Mouse (Mus musculus) olfactory bulb, adult 2 months (tissue): ENCODE measurements around the gene Jazf1. TPM values are rescaled to one million over a fixed set of nuclear protein-coding genes. Genes with fewer than 3 reads are reported as not detected.

Experiments
- H3K27ac ChIP-seq: fragments of 200-500 bp; 2 replicates; pipeline ENCODE4 v1.5.1; 2012; ENCODE audit warnings: low read depth, low read length; ENCODE audit not compliant: insufficient read depth
- H3K4me1 ChIP-seq: fragments of 200-500 bp; 2 replicates; pipeline ENCODE4 v1.6.1; 2012; ENCODE audit warnings: low read length; ENCODE audit not compliant: control insufficient read depth, insufficient read depth
- H3K4me3 ChIP-seq: fragments of 200-500 bp; 2 replicates; pipeline ENCODE4 v1.5.1; 2012; ENCODE audit warnings: mild to moderate bottlenecking, low read depth, low read length, moderate library complexity; ENCODE audit not compliant: insufficient read depth
- CTCF ChIP-seq: fragments of 200-500 bp; IDR thresholded peaks from 2 replicates; pipeline ENCODE4 v1.5.1; 2012; ENCODE audit warnings: low read depth, mild to moderate bottlenecking, low read length, moderate library complexity; ENCODE audit not compliant: insufficient read depth
- POLR2A ChIP-seq: fragments of 200-500 bp; IDR thresholded peaks from 2 replicates; pipeline ENCODE4 v1.6.1; 2012; ENCODE audit warnings: mild to moderate bottlenecking, low read depth, low read length, moderate library complexity; ENCODE audit not compliant: insufficient read depth
- WGBS: fragments of 180-500 bp; shearing (Covaris S2); methylation state at CpG from one replicate; pipeline ENCODE4 v1.1.7; 2018; 5-methylcytosine and 5-hydroxymethylcytosine counted together
- polyA plus RNA-seq: library from polyadenylated mRNA; stranded (reverse); fragments of >200 nt; gene quantifications from 2 replicates; pipeline ENCODE4 v1.2.4, GENCODE M21; 2012; ENCODE audit warnings: low replicate concordance; ENCODE audit not compliant: missing spikeins, insufficient read depth, insufficient read length

The Jazf1 gene
- polyA plus RNA-seq, 1 experiment, result not detected

GRCm38 (mm10) chr6:52982175-52982574 lies 86.3 kb downstream of the Jazf1 start:
- Histone ChIP-seq H3K4me1 (0 out of 2 replicates have a peak, but pooled peaks cover 5% of the 10 kb centered on the region), H3K4me3 (no peak overlapping the region), H3K27ac (no peak overlapping the region)
- WGBS, result 96% methylated on average over 6 of the region's 6 CpGs
- no peak for TF ChIP-seq POLR2A
- TF ChIP-seq CTCF, result no peak

GRCm38 (mm10) chr6:52979503-52979902 lies 88.9 kb downstream of the Jazf1 start:
- TF ChIP-seq POLR2A, result no peak
- no peak for TF ChIP-seq CTCF
- 84% methylated on average over 6 of the region's 6 CpGs for WGBS
- Histone ChIP-seq H3K27ac (no peak overlapping the region), H3K4me1 (0 out of 2 replicates have a peak, but pooled peaks cover 5% of the 10 kb centered on the region), H3K4me3 (no peak overlapping the region)

DNA sequence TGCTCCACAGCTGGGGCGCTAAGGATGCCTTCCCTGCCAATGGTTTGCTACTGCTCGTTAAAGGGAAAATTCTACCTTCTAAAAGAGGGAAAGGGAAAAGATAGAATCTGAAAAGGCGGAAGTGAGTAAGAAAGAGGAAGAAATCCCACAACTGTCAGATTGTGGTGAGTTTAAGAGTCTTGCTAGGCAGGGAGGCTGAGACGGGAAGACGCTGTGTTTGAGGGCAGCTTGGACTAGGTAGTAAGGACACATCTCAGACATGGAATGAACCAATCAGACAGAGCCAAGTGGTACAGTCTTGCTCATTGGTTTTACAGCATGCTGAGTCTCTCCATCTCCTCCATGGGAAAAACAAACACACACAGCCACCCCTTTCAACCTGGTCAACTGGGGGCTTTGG lies 95.1 kb downstream of the Jazf1 start:
- TF ChIP-seq POLR2A (no peak), CTCF (no peak)
- Histone ChIP-seq H3K27ac (no peak overlapping the region), H3K4me3 (no peak overlapping the region), H3K4me1 (no peaks in the 10 kb centered on the region)
- WGBS, result 86% methylated on average over 5 of the region's 5 CpGs

DNA sequence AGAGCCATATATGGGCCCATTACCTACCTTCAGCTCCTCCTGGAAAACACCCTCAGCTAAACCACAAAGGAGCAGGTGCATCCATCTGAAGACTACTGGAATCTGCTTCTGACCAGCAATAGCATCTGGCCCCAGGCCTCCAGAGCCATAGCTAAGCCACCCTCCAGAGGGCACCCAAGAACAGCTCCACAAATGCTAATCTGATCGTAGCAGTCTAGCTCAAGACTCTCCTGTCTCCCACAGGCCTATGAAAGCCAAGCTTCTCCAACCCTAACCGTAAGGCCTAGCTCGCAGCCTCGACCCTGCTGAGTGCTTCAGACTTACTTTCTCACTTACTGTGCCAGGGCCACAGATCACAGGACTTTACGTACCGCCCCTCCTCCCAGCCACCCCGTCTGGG lies 96.3 kb downstream of the Jazf1 start:
- H3K27ac ChIP-seq, result no peak overlapping the region
- WGBS, result 91% methylated on average over 7 of the region's 7 CpGs
- TF ChIP-seq CTCF (no peak), POLR2A (no peak)
- no peak overlapping the region for H3K4me3 ChIP-seq
- H3K4me1 ChIP-seq, result no peaks in the 10 kb centered on the region

DNA sequence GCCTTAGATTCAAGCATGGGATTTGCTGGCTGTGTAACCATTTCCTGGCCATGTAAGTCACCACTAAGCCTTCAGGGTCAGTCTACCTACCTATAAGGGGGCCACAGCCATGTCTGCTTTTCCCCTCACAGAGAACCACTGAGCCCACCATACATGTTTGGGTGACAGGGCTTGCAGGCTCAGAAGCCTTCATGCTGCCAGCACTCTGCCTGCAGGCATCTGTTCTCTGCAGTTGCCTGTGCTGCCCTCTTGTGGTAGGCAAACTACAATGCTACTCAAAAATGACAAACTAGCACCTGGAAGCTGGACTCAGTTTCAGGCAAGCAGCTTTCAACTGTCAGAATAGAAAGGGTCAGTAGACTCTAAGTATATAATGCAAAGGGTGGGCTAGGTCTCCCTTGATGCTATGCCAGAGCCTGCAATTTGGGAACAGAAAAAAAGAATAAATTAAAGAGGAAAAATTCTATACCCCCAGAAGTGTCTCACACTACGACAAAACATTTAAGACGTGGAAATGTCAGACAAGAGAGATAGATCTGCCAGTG lies 98.6 kb downstream of the Jazf1 start:
- WGBS, result 88% methylated on average over 2 of the region's 2 CpGs
- TF ChIP-seq POLR2A (no peak), CTCF (peak; percentile 54; the same call in 1 of the 2 replicates)
- H3K4me3 ChIP-seq, result no peak overlapping the region
- peaks cover 5% of the 10 kb centered on the region for H3K4me1 ChIP-seq
- no peak overlapping the region for H3K27ac ChIP-seq

GRCm38 (mm10) chr6:52968346-52968891 lies 100.0 kb downstream of the Jazf1 start:
- Histone ChIP-seq H3K27ac (no peak overlapping the region), H3K4me3 (no peak overlapping the region), H3K4me1 (peaks cover 11% of the 10 kb centered on the region)
- WGBS, result 91% methylated on average over 12 of the region's 12 CpGs
- no peak for TF ChIP-seq CTCF
- TF ChIP-seq POLR2A, result no peak

DNA sequence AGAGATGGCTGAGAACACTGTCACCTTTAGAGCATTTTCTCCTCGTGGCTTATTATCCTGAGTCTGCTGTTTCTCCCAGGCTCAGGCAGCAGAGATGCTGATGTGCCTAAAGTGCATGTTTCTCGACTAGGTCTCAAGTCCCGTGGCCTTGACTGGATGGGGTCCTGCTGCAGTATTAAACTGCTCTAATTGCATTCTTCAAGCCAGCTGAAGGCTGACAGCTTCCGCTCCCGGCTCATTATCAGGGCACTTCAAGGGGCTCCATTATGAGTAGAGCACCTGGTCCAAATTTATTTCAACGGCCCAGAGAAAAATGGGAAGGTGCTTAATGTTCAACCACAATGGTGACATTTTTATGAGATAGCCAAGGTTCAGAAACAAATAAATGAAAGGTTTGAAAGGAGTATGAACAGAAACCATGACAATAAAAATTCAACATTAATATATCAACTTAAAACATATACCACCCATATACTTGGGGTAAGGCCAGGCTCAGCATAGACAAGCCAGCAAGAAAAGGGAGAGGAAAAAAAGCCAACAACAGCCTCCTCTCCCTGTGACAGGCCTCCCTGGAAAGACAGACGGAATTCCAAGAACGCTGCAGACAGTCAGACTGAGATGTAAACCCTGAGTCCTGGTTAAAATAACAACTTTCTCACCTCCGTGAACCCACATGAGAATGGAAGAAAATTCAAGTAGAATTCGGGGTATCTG lies 100.7 kb downstream of the Jazf1 start:
- Histone ChIP-seq H3K4me3 (no peak overlapping the region), H3K4me1 (peaks cover 14% of the 10 kb centered on the region), H3K27ac (no peak overlapping the region)
- no peak for TF ChIP-seq POLR2A
- TF ChIP-seq CTCF, result no peak
- 83% methylated on average over 10 of the region's 10 CpGs for WGBS

GRCm38 (mm10) chr6:52966001-52966400 lies 102.4 kb downstream of the Jazf1 start:
- H3K27ac ChIP-seq, result no peak overlapping the region
- WGBS, result 55% methylated on average over 4 of the region's 4 CpGs
- no peak overlapping the region for H3K4me3 ChIP-seq
- H3K4me1 ChIP-seq, result peaks cover 16% of the 10 kb centered on the region
- no peak for TF ChIP-seq CTCF
- TF ChIP-seq POLR2A, result no peak

DNA sequence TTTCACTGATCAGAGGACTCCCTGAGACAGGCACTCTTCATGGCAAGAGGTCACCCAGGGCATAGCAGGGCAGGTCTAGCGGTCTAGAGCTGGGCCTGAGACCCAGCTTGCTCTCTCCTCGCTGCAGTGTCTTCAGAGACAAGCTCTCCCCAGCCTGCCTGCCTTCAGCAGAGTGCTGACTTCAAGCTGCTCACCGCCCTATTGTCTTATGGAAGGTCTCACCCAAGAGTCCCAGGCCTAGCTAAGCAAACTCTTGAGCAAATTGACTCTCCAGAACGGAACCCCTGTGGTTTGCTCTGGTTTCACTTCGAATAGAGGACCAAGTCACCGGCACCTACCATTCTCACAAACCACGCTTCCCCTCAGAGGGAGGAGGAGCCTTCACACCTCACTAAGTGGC lies 103.1 kb downstream of the Jazf1 start:
- Histone ChIP-seq H3K4me3 (no peak overlapping the region), H3K27ac (no peak overlapping the region), H3K4me1 (peaks cover 16% of the 10 kb centered on the region)
- TF ChIP-seq POLR2A, result no peak
- TF ChIP-seq CTCF, result no peak
- 88% methylated on average over 7 of the region's 7 CpGs for WGBS
